Mouse (Mus musculus) 416B (cell line): Measurements from ENCODE around the gene Krtap4-2.
"Not testable (repeated sequence)": the region's sequence is repeated elsewhere in the genome, so short reads cannot be mapped to it uniquely, and the experiment has no call there.

Experiments used
- DNase-seq: peaks from one replicate; pipeline ENCODE4 v3.0.0; 2011; ENCODE audit warnings: low read depth

The Krtap4-2 gene

GRCm38 (mm10) chr11:99634653-99635134 is at the start of gene Krtap4-2:
TSS of gene Krtap4-2 (minus strand) at chr11:99635084.
- no peak for DNase-seq

DNA sequence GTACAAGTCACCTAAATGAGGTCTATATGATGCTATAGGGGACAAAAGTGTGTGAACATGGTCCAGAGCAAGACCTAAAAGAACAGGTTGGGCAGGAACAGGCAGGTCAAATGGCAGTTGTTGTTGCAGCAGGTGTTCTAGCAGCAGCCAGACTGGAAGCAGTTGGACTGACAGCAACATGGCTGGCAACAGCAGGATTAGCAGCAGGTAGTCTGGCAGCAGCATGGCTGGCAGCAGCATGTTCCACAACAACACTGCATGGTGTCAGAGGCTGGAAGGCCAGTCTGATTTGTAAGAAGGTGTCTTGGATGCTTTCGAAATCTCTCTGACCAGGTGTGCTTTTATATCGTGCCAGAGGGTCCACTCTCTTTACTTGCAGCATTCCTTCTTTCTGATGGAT is 48.6 kb upstream of the Krtap4-2 start:
- DNase-seq, result no peak

- DNase-seq, result no peak
Observed at GRCm38 (mm10) chr11:99665860-99666259, 31.0 kb upstream of the Krtap4-2 start, which contains the start of gene Krtap4-6. TSS of gene Krtap4-6 (minus strand) at chr11:99665960.

- DNase-seq, result no peak
Observed at GRCm38 (mm10) chr11:99662802-99663201, 27.9 kb upstream of the Krtap4-2 start.

- DNase-seq, result no peak
Observed at GRCm38 (mm10) chr11:99659256-99659655, 24.4 kb upstream of the Krtap4-2 start.

- not testable (repeated sequence) for DNase-seq
Observed at GRCm38 (mm10) chr11:99658467-99659010, 23.7 kb upstream of the Krtap4-2 start, which contains the start of gene Gm11563. TSS of gene Gm11563 (minus strand) at chr11:99658960.

- no peak for DNase-seq
Observed at GRCm38 (mm10) chr11:99657051-99657450, 22.2 kb upstream of the Krtap4-2 start.

DNA sequence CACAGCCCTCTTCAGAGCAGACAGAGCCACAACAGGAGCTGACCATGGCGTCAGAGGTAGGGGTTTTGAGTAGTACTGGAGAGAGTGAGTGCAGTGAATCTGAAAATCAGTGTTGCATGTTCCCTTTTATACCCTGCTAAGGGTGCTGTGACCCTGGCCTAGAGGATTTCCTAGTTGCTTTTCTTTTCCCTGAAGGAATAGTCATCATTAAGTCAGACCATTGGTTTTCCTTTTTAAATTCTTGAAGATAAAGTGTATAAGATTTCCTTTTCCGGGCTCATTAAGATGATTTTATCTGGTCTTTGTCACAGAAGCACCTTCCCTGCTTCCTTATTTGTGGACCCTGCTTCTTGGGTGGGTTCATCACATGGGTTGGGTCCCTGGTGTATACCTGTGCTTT is 15.3 kb upstream of the Krtap4-2 start, which contains the start of gene Gm11555:
TSS of gene Gm11555 (minus strand) at position 101 of the 400 bp plus-strand sequence.
- DNase-seq, result no peak

DNA sequence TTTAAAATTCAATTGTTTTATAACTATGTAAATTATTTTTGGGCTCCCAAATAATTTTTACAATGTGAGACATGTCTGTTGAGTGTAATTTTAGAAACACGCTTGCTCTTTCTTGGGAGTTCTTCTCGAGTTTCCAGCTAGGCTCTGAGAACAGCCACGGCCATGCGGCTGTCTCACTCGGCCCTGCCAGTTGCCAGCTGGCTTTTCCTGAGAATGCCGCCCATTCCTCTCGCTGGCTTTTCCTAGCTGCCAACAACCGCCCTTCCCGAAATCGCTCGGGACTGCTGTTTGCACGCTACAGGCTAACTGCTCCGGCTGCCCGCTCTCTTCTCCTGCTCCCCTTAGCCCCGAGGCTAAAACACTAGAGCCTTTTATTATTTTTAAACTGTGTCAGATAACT is 11.6 kb upstream of the Krtap4-2 start:
- no peak for DNase-seq

DNA sequence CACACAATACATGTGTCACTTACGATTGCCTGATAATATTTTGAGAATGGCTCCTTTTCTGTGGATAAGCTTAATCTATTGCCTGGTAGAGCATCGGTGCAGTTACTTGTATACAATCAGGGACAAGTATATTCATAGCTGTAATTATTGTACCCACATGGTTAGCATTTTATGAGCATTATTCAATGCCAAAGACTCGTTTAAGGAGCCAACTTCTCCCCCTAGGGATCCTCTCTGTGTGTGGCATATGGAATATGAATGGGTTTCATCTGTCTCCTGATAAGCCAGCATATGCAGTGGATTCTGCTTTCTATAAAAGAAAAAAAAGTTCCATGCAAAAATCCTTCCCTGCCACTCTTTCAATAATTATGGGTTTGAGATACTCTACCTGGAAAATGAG is 9.5 kb upstream of the Krtap4-2 start:
- no peak for DNase-seq

- not testable (repeated sequence) for DNase-seq
Observed at GRCm38 (mm10) chr11:99643635-99644139, 8.8 kb upstream of the Krtap4-2 start, which contains the start of gene Krtap4-7. TSS of gene Krtap4-7 (minus strand) at chr11:99644089.

DNA sequence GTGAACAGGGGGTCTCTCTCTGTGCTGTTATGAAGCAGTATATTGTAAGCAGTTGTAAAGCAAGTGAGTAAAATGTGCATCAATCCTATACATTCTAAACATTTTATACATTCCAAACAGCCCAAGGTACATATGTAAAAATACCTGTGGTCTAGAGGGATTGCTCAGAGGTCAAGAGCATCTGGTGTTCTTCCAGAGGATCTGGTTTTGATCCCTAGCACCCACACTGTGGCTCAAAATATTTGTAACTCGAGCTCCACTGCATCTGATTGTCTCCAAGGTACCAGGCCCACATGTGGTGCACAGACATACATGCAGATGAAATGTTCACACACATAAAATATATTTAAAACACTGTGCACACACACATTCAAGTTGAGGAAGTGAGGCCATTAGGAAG is 6.0 kb upstream of the Krtap4-2 start:
- no peak for DNase-seq

DNA sequence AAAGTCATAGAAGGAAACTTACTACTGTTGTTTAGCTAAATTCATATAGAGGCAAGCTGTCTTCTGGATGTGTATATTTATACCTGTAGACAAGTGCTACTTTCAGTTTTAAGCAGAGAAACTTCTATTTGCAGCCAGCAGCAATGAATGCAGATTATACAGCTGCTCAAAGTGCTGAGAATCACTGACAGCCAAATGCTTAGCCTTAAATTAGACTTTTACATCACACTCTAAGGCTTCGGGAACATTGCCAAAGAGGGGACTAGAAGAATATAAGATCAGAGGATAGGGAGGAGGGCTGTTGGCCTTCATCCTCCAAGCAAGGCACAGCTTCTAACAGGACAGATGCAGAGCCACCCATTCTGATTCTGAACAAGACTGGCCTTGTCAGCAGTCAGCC is 2.2 kb upstream of the Krtap4-2 start:
- DNase-seq, result no peak

GRCm38 (mm10) chr11:99633293-99633692 is 1.6 kb downstream of the Krtap4-2 start:
- no peak for DNase-seq

DNA sequence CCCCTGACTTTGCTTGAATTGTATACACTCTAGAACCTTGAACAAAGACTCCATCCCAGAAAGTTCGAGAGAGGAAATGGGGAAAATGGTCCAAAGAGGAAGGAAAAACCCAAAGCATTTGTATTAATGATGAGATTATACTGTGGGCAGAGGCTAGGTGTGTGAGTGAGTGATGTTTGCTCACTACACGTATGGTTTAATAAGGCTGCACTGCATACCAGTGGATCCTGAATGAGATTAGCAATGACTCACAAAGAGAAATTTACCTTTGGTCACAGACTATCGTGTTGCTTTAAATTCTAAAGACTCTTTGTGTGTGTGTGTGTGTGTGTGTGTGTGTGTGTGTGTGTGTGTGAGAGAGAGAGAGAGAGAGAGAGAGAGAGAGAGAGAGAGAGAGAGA is 4.0 kb downstream of the Krtap4-2 start:
- no peak for DNase-seq

DNA sequence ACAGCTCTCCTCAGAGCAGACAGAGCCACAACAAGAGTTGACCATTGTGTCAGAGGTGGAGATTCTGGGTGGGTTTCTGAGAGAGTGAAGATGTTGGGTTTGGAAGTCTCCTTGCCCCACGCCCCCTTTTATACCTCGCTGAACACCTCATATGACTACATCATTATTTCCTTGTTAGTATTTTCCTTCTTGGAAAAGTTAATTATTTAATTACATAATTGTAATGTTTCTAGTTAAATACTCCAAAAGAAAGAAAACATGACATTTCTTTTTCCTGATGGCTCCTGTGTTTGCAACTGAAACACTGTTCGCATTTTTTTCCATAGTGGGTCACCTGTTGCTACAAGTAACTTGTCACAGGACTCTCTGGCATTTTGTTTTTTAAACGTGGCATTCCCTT is 6.7 kb downstream of the Krtap4-2 start, which contains the start of gene Krtap4-1:
TSS of gene Krtap4-1 (minus strand) at position 101 of the 400 bp plus-strand sequence.
- no peak for DNase-seq

- no peak for DNase-seq
Observed at GRCm38 (mm10) chr11:99620335-99620734, 14.5 kb downstream of the Krtap4-2 start, which contains the start of gene Gm11562. TSS of gene Gm11562 (minus strand) at chr11:99620435.

- DNase-seq, result no peak
Observed at GRCm38 (mm10) chr11:99614796-99615363, 20.0 kb downstream of the Krtap4-2 start, which contains the start of gene Krtap2-4. TSS of gene Krtap2-4 (minus strand) at chr11:99614846.

- DNase-seq, result not testable (repeated sequence)
Observed at GRCm38 (mm10) chr11:99610089-99610488, 24.8 kb downstream of the Krtap4-2 start, which contains the start of gene Gm11937. TSS of gene Gm11937 (minus strand) at chr11:99610189.

- DNase-seq, result no peak
Observed at GRCm38 (mm10) chr11:99609126-99609525, 25.8 kb downstream of the Krtap4-2 start.

DNA sequence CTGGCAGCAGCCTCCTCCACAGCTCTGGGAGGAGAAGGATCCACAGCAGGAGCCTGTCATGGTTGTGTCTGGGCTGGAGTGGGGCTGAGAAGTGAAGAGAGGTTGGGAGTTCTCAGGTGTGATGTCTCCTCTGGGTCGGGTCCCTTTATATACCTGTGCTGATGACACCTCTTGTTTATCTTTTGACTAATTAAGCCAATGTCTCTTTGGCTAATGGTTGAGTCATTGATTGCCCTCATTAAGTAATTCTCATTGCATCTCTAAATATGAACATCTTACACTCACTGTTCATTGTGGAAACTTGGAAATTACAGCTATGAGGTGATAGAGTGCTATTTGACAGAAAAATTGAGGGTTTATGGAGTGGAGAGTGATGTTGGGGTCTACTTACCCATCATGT is 31.7 kb downstream of the Krtap4-2 start, which contains the start of gene Gm11938:
TSS of gene Gm11938 (minus strand) at position 101 of the 400 bp plus-strand sequence.
- DNase-seq, result not testable (repeated sequence)

- DNase-seq, result not testable (repeated sequence)
Observed at GRCm38 (mm10) chr11:99597742-99598141, 37.1 kb downstream of the Krtap4-2 start, which contains the start of gene Krtap9-3. TSS of gene Krtap9-3 (minus strand) at chr11:99598105.

GRCm38 (mm10) chr11:99590981-99591380 is 43.9 kb downstream of the Krtap4-2 start, which contains the start of gene Krtap1-3:
TSS of gene Krtap1-3 (minus strand) at chr11:99591339.
- DNase-seq, result no peak
